Mouse (Mus musculus) central nervous system, embryonic 11.5 days (tissue): Measurements from ENCODE around the gene Stx5a. TPM values are rescaled to one million over a fixed set of nuclear protein-coding genes. Genes with fewer than 3 reads are reported as not detected.

Source experiments
- polyA plus RNA-seq: library from polyadenylated mRNA; depleted of rRNA; stranded (reverse); fragments of >200 nt; gene quantifications from 2 replicates; pipeline ENCODE4 v1.2.3, GENCODE M21; 2012; rRNA removed

Gene Stx5a
- 68.9 and 120 TPM in 2 replicates for polyA plus RNA-seq

DNA sequence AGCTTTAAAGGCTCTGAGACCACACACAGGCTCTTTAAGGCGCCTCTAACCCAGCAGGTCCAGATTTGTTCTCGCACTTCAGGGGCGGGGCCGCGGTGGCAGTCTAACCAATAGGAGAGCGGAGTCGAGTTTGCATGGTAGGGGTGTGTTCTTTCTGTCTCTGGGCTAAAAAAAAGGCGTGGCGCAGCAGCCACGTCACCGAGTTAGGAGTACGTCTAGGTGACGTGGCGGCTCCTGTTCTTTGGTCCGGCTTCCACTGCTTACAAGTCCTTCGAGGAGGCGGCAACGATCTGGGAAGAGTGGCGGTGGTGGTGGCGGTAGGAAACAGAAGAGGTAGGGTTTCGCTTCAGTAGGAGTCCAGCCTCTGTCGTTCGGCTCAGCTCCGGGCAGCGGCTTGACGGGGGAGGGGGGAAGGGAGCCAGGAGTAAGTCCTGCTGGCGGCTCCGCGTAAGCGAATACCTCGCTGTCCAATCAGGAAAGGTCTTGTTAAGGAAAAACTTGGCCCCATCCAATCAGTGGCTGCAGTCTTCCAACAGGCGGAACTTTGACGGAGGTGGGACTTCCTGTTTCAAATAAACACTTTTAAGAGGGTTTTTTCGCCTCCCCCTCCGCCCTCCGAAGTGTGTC lies at the start of gene Stx5a:
Gene Stx5a (plus strand): TSS at position 171 of the 627 bp plus-strand sequence.

GRCm38 (mm10) chr19:8722907-8723573 lies 18.2 kb upstream of the Stx5a start, which contains the start of gene Slc3a2:
TSS of gene Slc3a2 (minus strand) at chr19:8723369.

GRCm38 (mm10) chr19:8735389-8736159 lies 5.6 kb upstream of the Stx5a start, which contains the start of gene Wdr74:
TSS of gene Wdr74 (plus strand) at chr19:8735827.

DNA sequence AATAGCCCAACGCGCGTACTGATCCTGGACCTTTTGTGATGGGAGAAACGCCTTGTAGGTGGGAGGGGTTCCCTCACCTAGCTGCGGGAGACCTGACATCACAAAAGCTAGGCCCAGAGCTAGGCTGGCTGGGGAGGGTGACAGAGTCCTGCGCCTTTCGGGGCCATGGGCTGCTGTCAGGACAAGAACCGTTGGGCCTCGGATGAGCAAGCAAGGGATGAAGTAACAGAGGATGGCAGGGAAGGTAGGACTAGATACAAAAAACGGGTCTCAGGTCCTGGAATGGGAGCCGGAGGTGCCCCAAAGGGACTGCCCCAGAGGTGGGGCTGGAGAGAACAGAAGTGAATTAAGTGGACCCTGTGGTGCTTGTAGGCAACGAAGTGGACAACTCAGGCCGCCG lies 610 bp upstream of the Stx5a start, which contains the start of gene 1700092M07Rik:
Gene 1700092M07Rik (plus strand): TSS at position 116 of the 400 bp plus-strand sequence.

GRCm38 (mm10) chr19:8756635-8757387 lies 15.6 kb downstream of the Stx5a start, which contains the start of gene Nxf1:
TSS of gene Nxf1 (plus strand) at chr19:8757073.

GRCm38 (mm10) chr19:8770567-8771270 lies 29.5 kb downstream of the Stx5a start, which contains the start of gene Tmem223:
TSS of gene Tmem223 (plus strand) at chr19:8770996.

GRCm38 (mm10) chr19:8774086-8774835 lies 33.0 kb downstream of the Stx5a start, which contains the start of gene Tmem179b:
TSS of gene Tmem179b (minus strand) at chr19:8774467.

GRCm38 (mm10) chr19:8786008-8786781 lies 45.0 kb downstream of the Stx5a start, which contains the start of gene Taf6l:
TSS of gene Taf6l (minus strand) at chr19:8786417.

DNA sequence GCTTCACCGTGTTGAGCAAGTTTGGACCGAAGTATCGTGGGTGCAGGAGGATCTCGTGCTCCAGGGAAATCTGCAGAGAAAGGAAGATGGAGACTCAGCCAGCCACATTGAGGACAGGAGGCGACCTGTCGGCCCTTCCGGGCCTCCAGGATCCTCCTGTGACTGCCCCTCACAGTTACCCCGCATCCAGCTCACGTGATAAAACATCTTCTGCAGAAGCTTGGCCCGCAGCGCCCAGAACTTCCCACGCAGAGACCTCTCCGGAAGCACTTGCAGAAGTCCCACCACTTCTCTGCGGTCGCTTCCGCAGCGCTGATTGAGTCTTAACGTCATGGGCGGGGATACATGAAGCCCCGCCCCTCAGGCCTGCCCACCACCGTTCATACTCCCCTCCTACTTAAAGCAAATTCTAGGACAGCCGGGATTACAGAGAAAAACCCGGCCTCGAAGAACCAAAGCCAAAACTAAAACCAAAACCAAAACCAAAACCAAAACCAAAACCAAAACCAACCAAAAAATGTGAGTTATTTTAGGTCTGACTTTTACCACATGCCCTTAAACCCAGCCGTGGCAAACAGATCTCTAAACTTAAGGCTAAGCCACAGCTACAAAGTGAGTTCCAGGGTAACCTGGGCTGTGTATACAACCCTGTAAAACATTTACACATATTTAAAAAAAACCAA lies 57.2 kb downstream of the Stx5a start, which contains the start of gene Polr2g:
Gene Polr2g (minus strand): TSS at position 314 of the 683 bp plus-strand sequence.

GRCm38 (mm10) chr19:8802130-8802821 lies 61.1 kb downstream of the Stx5a start, which contains the start of gene Zbtb3:
TSS of gene Zbtb3 (plus strand) at chr19:8802555.

Other genes starting within 250 kb of the Stx5a start
- gene Slc22a8, start 150.2 kb upstream of the Stx5a start, polyA plus RNA-seq: 0.26 and 0.50 TPM in 2 replicates
- 1.0 and 1.2 TPM in 2 replicates for gene Slc22a6, start 123.4 kb upstream of the Stx5a start, polyA plus RNA-seq
- 0.18 and 0.32 TPM in 2 replicates for gene Chrm1, start 77.6 kb upstream of the Stx5a start, polyA plus RNA-seq
- gene Slc3a2, start 18.0 kb upstream of the Stx5a start, polyA plus RNA-seq: 95.3 and 154 TPM in 2 replicates
- gene Wdr74, start 5.6 kb upstream of the Stx5a start, polyA plus RNA-seq: 61.7 and 67.5 TPM in 2 replicates
- gene 1700092M07Rik, start 695 bp upstream of the Stx5a start, polyA plus RNA-seq: 3.5 and 4.2 TPM in 2 replicates
- 229 and 239 TPM in 2 replicates for gene Nxf1, start 15.7 kb downstream of the Stx5a start, polyA plus RNA-seq
- gene Tmem223, start 29.6 kb downstream of the Stx5a start, polyA plus RNA-seq: 154 and 167 TPM in 2 replicates
- gene Tmem179b, start 33.1 kb downstream of the Stx5a start, polyA plus RNA-seq: 20.2 and 35.2 TPM in 2 replicates
- gene Taf6l, start 45.0 kb downstream of the Stx5a start, polyA plus RNA-seq: 26.9 and 28.7 TPM in 2 replicates
- gene Polr2g, start 57.2 kb downstream of the Stx5a start, polyA plus RNA-seq: 133 and 156 TPM in 2 replicates
- gene Zbtb3, start 61.1 kb downstream of the Stx5a start, polyA plus RNA-seq: 2.9 and 4.6 TPM in 2 replicates
- 54.1 and 73.8 TPM in 2 replicates for gene Ttc9c, start 77.9 kb downstream of the Stx5a start, polyA plus RNA-seq
- gene Hnrnpul2, start 78.6 kb downstream of the Stx5a start, polyA plus RNA-seq: 83.3 and 183 TPM in 2 replicates
- 2.4 TPM in 1 of 2 replicates, not detected in the other for gene AC129217.1, start 88.4 kb downstream of the Stx5a start, polyA plus RNA-seq
- 49.4 and 62.6 TPM in 2 replicates for gene Bscl2, start 96.1 kb downstream of the Stx5a start, polyA plus RNA-seq
- 52.5 and 74.8 TPM in 2 replicates for gene Gng3, start 97.8 kb downstream of the Stx5a start, polyA plus RNA-seq
- gene Lrrn4cl, start 109.4 kb downstream of the Stx5a start, polyA plus RNA-seq: 0.79 and 0.83 TPM in 2 replicates
- 165 and 393 TPM in 2 replicates for gene Ubxn1, start 130.1 kb downstream of the Stx5a start, polyA plus RNA-seq
- gene Uqcc3, start 139.5 kb downstream of the Stx5a start, polyA plus RNA-seq: 54.0 and 71.8 TPM in 2 replicates
- gene Lbhd1, start 142.3 kb downstream of the Stx5a start, polyA plus RNA-seq: 7.5 and 10.5 TPM in 2 replicates
- not detected in 2 replicates for gene Gm49403, start 142.5 kb downstream of the Stx5a start, polyA plus RNA-seq
- gene 1810009A15Rik, start 147.4 kb downstream of the Stx5a start, polyA plus RNA-seq: 123 and 143 TPM in 2 replicates
- gene Gm49416, start 147.5 kb downstream of the Stx5a start, polyA plus RNA-seq: 11.4 TPM in 1 of 2 replicates, not detected in the other
- gene Ints5, start 151.6 kb downstream of the Stx5a start, polyA plus RNA-seq: 25.3 and 31.6 TPM in 2 replicates
- 126 and 172 TPM in 2 replicates for gene Ganab, start 156.7 kb downstream of the Stx5a start, polyA plus RNA-seq
- 84.3 and 108 TPM in 2 replicates for gene B3gat3, start 179.0 kb downstream of the Stx5a start, polyA plus RNA-seq
- gene Rom1, start 187.9 kb downstream of the Stx5a start, polyA plus RNA-seq: 2.5 and 3.1 TPM in 2 replicates
- 25.8 and 32.3 TPM in 2 replicates for gene Eml3, start 188.1 kb downstream of the Stx5a start, polyA plus RNA-seq
- 75.1 and 76.6 TPM in 2 replicates for gene Mta2, start 200.5 kb downstream of the Stx5a start, polyA plus RNA-seq
- gene Tut1, start 212.4 kb downstream of the Stx5a start, polyA plus RNA-seq: 28.1 and 28.7 TPM in 2 replicates
- gene Eef1g, start 225.6 kb downstream of the Stx5a start, polyA plus RNA-seq: 547 and 626 TPM in 2 replicates
- 10.3 and 10.8 TPM in 2 replicates for gene Ahnak, start 247.9 kb downstream of the Stx5a start, polyA plus RNA-seq